Mouse (Mus musculus): ENCODE data around the gene Chd8. TPM values are rescaled to one million over a fixed set of nuclear protein-coding genes. Genes with fewer than 3 reads are reported as not detected.

The Chd8 gene
- total RNA-seq, 2 experiments from 2014 or later, result 50.1 to 51.9 TPM

GRCm38 (mm10) chr14:52225972-52226371, 31.6 kb downstream of the Chd8 start:
- DNase-seq, result no peak
- intact Hi-C loops (cut with DNase I), result no loop called here

DNA sequence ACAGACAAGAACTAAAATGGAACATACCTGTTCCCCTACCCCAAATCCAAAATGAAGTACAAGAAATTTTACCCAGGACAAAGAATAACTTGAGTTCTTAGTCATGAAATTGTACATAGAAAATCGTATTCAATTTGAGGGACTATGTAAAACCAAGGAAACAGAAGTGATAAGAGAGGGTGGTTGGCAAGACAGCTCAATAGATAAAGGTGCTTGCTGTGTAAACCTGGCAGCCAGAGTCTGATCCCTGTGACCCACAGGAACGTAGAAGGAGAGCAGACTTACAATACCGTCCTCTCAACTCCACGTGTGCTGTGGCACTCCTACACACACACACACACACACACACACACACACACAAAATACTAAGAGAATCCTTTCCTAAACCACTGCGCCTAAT, 40.3 kb downstream of the Chd8 start:
- no peak for DNase-seq
- intact Hi-C loops (cut with DNase I), result no loop called here

GRCm38 (mm10) chr14:52199412-52199811, 58.2 kb downstream of the Chd8 start:
- intact Hi-C loops (cut with DNase I), result loop anchor here (5.0 to 10.0 kb wide), 2 partner anchors 77 to 295 kb away; no protein-coding TSS in a partner anchor
- no peak for DNase-seq

DNA sequence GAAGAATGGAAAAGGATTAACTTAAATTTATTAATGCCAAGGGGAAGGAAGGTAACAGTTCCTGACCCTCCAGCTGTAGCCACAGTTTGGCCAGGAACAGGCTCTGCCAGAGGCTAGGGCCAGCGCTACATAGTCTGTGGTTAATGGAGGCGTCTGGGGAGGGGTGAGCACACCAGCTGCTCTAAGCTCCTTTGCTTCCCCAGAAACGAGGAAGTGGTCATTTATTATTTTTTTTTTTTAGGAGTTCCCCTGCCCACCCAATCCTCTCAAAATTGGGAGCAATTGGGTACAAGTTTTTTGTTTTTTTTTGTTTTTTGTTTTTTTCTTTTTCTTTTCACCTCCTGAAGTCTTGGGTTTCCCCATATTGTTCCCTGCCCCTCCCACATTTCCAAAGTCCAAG, 59.4 kb downstream of the Chd8 start:
- no peak for DNase-seq
- intact Hi-C loops (cut with DNase I), result loop anchor here (5.0 to 10.0 kb wide), 2 partner anchors 76 to 293 kb away; no protein-coding TSS in a partner anchor

- peak; percentile 80 to 85 for DNase-seq
- intact Hi-C loops (cut with DNase I), result loop anchor here (5.0 to 10.0 kb wide), 2 partner anchors 75 to 293 kb away; no protein-coding TSS in a partner anchor
Measured at GRCm38 (mm10) chr14:52197156-52197878, 60.3 kb downstream of the Chd8 start, which contains the start of gene Supt16. Gene Supt16, minus strand, starts transcription at chr14:52197416.

DNA sequence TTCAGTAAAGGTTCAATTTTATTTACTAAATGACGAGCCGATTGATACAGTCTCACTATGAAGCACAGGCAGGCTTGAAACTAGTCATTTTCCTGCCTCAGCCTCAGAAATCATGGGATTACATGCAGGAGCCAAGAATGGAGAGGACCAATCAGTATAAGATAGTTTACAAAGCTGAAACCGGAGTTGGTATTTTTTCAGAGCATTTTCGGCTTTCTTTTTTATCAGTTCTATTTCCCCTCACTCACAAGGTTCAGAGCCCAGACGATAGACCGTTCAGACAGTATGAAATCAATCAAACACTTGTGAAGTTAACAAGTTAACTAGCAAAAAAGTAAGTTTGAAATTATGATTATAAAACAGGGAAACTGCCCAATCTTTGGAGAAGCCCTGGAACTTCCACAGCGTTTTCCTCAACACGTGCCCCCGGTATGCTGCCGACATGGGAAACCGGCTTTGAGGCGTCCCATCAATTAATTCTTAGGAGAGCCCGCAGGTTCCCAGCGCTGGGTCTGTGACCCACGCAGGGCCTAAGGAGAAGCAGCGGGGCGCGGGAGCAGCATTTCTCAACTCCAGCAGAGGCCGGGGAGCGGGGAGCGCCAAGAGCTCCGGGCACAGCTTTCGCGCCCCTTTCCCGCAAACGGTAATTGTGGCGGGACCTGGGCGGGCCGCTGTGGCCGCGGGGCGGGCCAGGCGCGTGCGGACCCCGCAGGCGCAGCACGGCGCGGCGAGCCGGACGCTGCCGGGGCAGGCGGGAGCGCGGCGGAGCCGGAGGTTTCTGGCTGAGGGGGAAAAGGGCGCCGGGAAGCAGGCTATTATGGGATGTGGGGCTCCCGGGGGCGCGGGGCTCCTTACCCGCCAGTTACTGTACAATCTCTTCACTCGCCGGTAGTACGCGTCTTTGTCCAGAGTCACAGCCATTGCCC, 61.1 kb downstream of the Chd8 start:
- DNase-seq, result peak in 1 of 2 experiments; percentile 26
- intact Hi-C loops (cut with DNase I), result loop anchor here (5.0 to 10.0 kb wide), 2 partner anchors 74 to 292 kb away; no protein-coding TSS in a partner anchor

- intact Hi-C loops (cut with DNase I), result loop anchor here (5.0 to 10.0 kb wide), 2 partner anchors 73 to 291 kb away; no protein-coding TSS in a partner anchor
- DNase-seq, result peak; percentile 17 to 50
Measured at GRCm38 (mm10) chr14:52195691-52196090, 61.9 kb downstream of the Chd8 start.

- peak; percentile 9 to 37 for DNase-seq
- intact Hi-C loops (cut with DNase I), result loop anchor here (10.0 kb wide), 1 partner anchor 286 kb away; no protein-coding TSS in a partner anchor
Measured at GRCm38 (mm10) chr14:52190740-52191359, 66.7 kb downstream of the Chd8 start.

DNA sequence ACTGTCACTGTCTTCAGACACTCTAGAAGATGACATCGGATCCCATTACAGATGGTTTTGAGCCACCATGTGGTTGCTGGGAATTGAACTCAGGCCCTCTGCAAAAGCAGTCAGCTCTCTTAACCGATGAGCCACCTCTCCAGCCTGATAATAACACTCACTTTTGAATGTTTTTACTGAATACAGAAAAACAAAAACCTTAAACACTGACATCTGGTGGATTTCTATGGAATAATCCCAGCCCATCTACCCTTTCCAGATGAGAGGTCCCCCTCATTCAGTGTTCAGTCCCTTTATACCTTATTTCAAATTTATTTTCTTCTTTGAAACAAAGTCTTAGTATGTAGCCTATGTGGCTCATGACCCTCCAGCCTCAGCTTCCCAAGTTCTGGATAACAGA, 68.1 kb downstream of the Chd8 start:
- no peak for DNase-seq
- intact Hi-C loops (cut with DNase I), result no loop called here

- no peak for DNase-seq
- intact Hi-C loops (cut with DNase I), result no loop called here
Measured at GRCm38 (mm10) chr14:52188788-52189187, 68.8 kb downstream of the Chd8 start.

DNA sequence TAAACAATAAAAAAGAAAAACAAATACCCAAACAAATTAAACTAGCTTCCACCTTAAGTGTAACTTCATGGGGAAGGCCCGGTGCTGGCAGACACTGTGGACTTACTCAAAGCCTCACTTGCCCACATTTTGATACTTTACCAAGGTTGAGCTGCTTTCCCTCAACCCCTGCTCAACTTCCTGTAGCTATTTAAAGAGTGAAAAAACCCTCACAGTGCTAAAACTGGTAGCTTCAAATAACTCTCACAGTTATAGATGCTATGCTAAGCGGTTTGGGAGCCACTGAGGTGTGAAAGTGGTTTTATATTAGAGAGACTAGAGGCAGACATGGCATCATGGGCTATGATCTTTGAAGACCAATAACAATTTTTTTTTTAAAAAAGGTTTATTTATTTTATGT, 91.0 kb downstream of the Chd8 start:
- no peak for DNase-seq
- intact Hi-C loops (cut with DNase I), result no loop called here

- DNase-seq, result no peak
Measured at GRCm38 (mm10) chr14:52160911-52161310, 96.7 kb downstream of the Chd8 start.

GRCm38 (mm10) chr14:52155008-52155407, 102.6 kb downstream of the Chd8 start:
- intact Hi-C loops (cut with DNase I), result no loop called here
- no peak for DNase-seq

More at GRCm38 (mm10) chr14:52160911-52161310, 96.7 kb downstream of the Chd8 start:
- intact Hi-C loops (cut with DNase I), result loop anchor here (5.0 kb wide), 1 partner anchor 61 kb away; no protein-coding TSS in a partner anchor

GRCm38 (mm10) chr14:52152613-52153012, 105.0 kb downstream of the Chd8 start:
- DNase-seq, result no peak
- intact Hi-C loops (cut with DNase I), result no loop called here

DNA sequence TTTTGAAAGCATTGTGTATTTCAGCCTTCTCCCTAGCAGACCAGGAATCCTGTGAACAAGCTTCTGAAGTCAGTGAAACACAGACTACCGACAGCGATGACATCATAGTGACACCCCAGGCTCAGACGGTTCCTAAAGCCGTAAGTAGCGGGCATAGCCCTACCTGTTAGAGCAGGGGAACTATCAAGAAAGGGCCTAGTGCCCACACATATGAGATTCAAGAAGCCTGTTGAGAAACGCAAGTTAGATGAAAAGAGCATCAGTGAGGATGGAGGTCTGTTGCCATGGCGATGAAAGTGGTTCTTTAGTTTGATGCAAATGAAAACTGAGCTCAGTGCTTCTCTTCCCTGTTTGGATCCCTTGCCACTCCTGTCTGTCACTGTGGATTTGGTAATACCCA, 105.4 kb downstream of the Chd8 start:
- intact Hi-C loops (cut with DNase I), result no loop called here
- DNase-seq, result no peak

GRCm38 (mm10) chr14:52149888-52150287, 107.7 kb downstream of the Chd8 start:
- intact Hi-C loops (cut with DNase I), result no loop called here
- no peak for DNase-seq
